Mouse (Mus musculus): ENCODE results near the gene Dgcr8. TPM values are rescaled to one million over a fixed set of nuclear protein-coding genes. Genes with fewer than 3 reads are reported as not detected.
A peak's percentile ranks its signal among the peaks of the same experiment; 100 is the strongest.

The Dgcr8 gene
- polyA plus RNA-seq, 2 experiments: 35.0 to 79.7 TPM

DNA sequence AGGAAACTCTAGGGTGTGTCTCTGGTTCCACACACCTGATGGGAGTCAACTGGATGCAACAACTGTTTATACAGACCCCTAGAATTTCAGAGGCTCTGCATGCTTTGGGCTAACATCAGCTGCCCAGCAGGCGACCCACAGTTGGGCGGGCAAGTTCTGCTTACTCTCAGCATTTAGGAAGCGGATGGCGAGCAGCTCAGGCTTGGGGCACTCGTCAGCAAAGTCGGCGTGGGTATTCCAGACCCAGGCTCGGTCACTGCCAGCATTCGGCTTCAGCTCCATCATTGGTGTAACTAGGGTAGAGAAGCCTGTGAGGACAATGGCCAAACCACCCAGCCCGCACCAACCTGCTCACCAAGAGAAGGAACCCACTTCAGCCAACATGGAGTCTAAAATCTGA lies 47.5 kb downstream of the Dgcr8 start:
- no peaks in the 10 kb centered on the region for H3K9me3 ChIP-seq (ENCODE audit: control insufficient read depth, low read length)
- H3K36me3 ChIP-seq (ENCODE audit: control insufficient read depth, insufficient read depth, low read length): peaks cover 88% of the 10 kb centered on the region
- no peak overlapping the region for H3K9ac ChIP-seq (ENCODE audit: low read depth, low read length, severe bottlenecking)
- H3K4me2 ChIP-seq (replicated peaks; ENCODE audit: low read depth, low read length, severe bottlenecking): no peak overlapping the region
- DNase-seq (ENCODE audit: low spot score): no peak
- H3K4me3 ChIP-seq (replicated peaks; ENCODE audit: low read length): no peak overlapping the region
- H3K27me3 ChIP-seq (ENCODE audit: control insufficient read depth, insufficient read depth, low read length): no peaks in the 10 kb centered on the region
- WGBS: 93% methylated on average over 10 of the region's 10 CpGs
- peaks cover 2% of the 10 kb centered on the region; the same call in 1 of the 2 replicates for H3K4me1 ChIP-seq (ENCODE audit: control insufficient read depth, insufficient read depth, low read length)
- no peak for TF ChIP-seq POLR2A (IDR thresholded peaks at IDR 0.05; ENCODE audit: borderline replicate concordance, extremely low read depth, insufficient read depth, insufficient read length)
- H3K27ac ChIP-seq (replicated peaks; ENCODE audit: low read depth, low read length): no peak overlapping the region
- no peak for ATAC-seq (ENCODE audit: low FRiP score, low read depth)

DNA sequence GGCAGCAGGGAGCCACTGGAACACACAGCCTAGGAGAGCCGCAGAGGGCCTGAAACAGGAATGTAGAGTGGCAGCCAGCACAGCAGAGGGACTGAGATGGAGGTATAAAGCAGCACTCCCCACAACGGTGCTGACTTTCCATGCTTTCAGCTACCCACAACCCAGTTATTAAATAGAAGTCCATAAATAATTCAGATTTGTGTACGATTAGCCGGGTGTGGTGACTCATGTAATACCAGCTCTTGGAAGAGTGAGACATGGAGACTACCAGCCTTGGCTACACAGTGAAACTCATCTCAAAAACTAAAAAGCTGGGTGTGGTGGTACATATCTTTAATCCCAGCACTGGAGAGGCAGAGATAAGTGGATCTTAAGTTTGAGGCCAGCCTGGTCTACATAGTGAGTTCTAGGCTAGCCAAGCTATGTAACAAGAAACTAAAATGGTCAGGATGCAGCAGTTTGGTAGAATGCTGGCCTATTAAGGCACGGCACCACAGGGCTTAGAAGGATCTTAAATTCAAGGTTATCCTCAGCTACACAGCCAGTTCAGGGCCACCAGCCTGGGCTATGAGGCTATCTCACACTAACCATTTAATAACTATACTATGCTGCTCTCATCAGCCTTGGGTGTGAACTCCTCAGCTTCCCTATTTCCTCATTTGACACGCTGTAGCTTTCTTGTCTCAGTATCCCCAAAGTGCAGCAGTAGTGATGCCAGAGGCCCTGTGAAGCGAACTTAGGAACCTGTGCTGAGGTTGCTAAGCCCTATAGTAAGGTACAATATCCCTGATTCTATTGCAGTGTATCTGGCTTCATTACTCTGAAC lies 52.2 kb downstream of the Dgcr8 start:
- Histone ChIP-seq H3K36me3 (ENCODE audit: control insufficient read depth, insufficient read depth, low read length) (peaks cover 41% of the 10 kb centered on the region), H3K9ac (ENCODE audit: low read depth, low read length, severe bottlenecking) (no peak overlapping the region), H3K27me3 (ENCODE audit: control insufficient read depth, insufficient read depth, low read length) (no peaks in the 10 kb centered on the region), H3K4me1 (ENCODE audit: control insufficient read depth, insufficient read depth, low read length) (peaks cover 13% of the 10 kb centered on the region; the same call in 1 of the 2 replicates), H3K4me3 (replicated peaks; ENCODE audit: low read length) (no peak overlapping the region), H3K4me2 (replicated peaks; ENCODE audit: low read depth, low read length, severe bottlenecking) (no peak overlapping the region), H3K9me3 (ENCODE audit: control insufficient read depth, low read length) (no peaks in the 10 kb centered on the region), H3K27ac (replicated peaks; ENCODE audit: low read depth, low read length) (0 out of 2 replicates have a peak overlapping the region, but pooled peaks have one; percentile 71)
- no peak for TF ChIP-seq POLR2A (IDR thresholded peaks at IDR 0.05; ENCODE audit: borderline replicate concordance, extremely low read depth, insufficient read depth, insufficient read length)
- ATAC-seq (ENCODE audit: low FRiP score, low read depth) (no peak), DNase-seq (ENCODE audit: low spot score) (no peak)
- 68% methylated on average over 7 of the region's 7 CpGs for WGBS

DNA sequence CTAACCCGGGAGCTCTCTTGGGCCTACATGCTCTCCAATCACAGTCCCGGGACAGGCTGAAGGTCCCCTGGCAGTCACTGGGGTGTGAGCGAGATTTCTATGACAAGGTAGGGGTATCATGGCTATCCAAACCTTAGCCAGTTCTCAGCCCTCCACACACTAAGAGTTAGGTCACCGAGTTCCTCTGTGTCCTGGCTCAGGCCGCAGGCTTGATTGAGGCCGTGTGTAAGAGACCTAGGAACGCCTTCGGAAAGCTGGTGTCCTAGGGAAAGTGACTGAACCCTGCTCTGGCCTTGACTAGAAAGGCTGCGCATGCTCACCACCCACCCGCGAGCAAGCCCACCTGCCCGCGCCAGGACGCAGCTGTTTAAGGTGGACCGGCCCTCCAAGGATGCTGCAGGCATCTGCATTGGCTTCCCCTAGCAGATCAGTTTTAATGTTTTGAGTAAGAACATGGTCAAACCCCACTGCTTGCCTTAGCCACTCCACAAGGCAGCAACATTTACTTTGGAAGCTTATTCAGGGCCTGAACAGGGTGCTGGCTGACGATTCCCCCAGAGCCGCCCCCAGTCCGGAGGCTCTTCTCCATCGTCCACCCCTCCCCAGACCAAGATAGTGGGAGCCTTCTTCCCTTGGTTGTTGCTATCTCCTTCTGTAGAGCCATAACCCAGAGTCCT lies 53.5 kb downstream of the Dgcr8 start:
- Histone ChIP-seq H3K36me3 (ENCODE audit: control insufficient read depth, insufficient read depth, low read length) (peaks cover 27% of the 10 kb centered on the region), H3K9ac (ENCODE audit: low read depth, low read length, severe bottlenecking) (peak overlapping the region; percentile 86), H3K4me2 (replicated peaks; ENCODE audit: low read depth, low read length, severe bottlenecking) (peak overlapping the region; percentile 77), H3K4me1 (ENCODE audit: control insufficient read depth, insufficient read depth, low read length) (peaks cover 13% of the 10 kb centered on the region; the same call in 1 of the 2 replicates), H3K27me3 (ENCODE audit: control insufficient read depth, insufficient read depth, low read length) (no peaks in the 10 kb centered on the region), H3K9me3 (ENCODE audit: control insufficient read depth, low read length) (no peaks in the 10 kb centered on the region), H3K4me3 (replicated peaks; ENCODE audit: low read length) (peak overlapping the region; percentile 83), H3K27ac (replicated peaks; ENCODE audit: low read depth, low read length) (peak overlapping the region; percentile 71)
- no peak for TF ChIP-seq POLR2A (IDR thresholded peaks at IDR 0.05; ENCODE audit: borderline replicate concordance, extremely low read depth, insufficient read depth, insufficient read length)
- ATAC-seq (ENCODE audit: low FRiP score, low read depth): peak; percentile 76
- peak; percentile 68 for DNase-seq (ENCODE audit: low spot score)
- 4% methylated on average over 19 of the region's 19 CpGs for WGBS

DNA sequence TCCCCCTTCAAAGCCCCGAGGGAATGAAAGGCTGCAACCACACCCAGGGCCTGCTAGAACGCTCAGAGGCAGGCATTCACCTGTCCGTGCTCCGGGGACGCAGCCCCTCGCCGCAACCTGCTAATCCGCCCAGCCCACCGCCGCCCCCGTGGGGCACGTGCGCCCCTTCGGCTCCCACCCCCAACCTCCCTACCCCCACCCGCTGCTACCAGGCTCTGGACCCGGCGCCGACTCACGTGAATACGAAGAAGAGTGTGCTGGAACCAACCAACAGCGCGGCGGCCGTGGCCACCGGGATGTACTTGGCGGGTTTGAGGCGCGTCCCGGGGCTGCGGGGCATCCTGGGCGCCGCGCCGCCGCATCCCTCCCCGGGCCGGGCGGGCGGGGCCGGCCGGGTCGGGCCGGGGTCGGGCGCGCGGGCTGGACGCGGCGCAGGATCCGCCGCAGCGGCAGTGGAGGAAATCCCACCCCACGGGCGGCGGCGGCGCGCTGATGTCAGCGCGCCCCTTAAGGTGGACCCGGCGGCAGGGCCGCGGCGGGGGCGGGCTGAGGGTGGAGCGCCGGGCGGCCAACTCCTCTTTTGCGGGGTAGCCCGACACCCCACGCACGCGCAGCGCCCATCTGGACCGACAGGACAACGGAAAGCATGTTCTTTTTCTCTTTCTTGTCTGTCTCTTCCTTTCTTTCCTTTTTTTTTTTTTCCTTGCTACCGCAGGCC lies 54.2 kb downstream of the Dgcr8 start, which contains the start of gene Zdhhc8:
TSS of gene Zdhhc8 (minus strand) at position 466 of the 718 bp plus-strand sequence.
- Histone ChIP-seq H3K4me3 (replicated peaks; ENCODE audit: low read length) (peak within 1 kb of the TSS; percentile 83), H3K36me3 (ENCODE audit: control insufficient read depth, insufficient read depth, low read length) (peaks cover 20% of the 10 kb centered on the region), H3K4me2 (replicated peaks; ENCODE audit: low read depth, low read length, severe bottlenecking) (peak within 1 kb of the TSS; percentile 77), H3K4me1 (ENCODE audit: control insufficient read depth, insufficient read depth, low read length) (peaks cover 19% of the 10 kb centered on the region), H3K9ac (ENCODE audit: low read depth, low read length, severe bottlenecking) (peak within 1 kb of the TSS; percentile 86), H3K27me3 (ENCODE audit: control insufficient read depth, insufficient read depth, low read length) (no peaks in the 10 kb centered on the region), H3K9me3 (ENCODE audit: control insufficient read depth, low read length) (no peaks in the 10 kb centered on the region), H3K27ac (replicated peaks; ENCODE audit: low read depth, low read length) (peak within 1 kb of the TSS; percentile 71)
- ATAC-seq (ENCODE audit: low FRiP score, low read depth) (peak; percentile 88), DNase-seq (ENCODE audit: low spot score) (peak; percentile 85)
- under 1% methylated on average over 46 of the region's 79 CpGs for WGBS
- no peak for TF ChIP-seq POLR2A (IDR thresholded peaks at IDR 0.05; ENCODE audit: borderline replicate concordance, extremely low read depth, insufficient read depth, insufficient read length)

Data from limb, embryonic 14.5 days (tissue).